Mouse (Mus musculus) left cerebral cortex, postnatal 14 days (tissue): ENCODE measurements around the gene Irf2bpl. TPM values are rescaled to one million over a fixed set of nuclear protein-coding genes. Genes with fewer than 3 reads are reported as not detected.
A peak's percentile ranks its signal among the peaks of the same experiment; 100 is the strongest.

Experiments
- DNase-seq, 2 experiments: peaks; one replicate each; pipeline ENCODE4 v3.0.0; 2021 to 2022; ENCODE audit warnings: low spot score in 2 of 2, mixed read lengths in 1 of 2
- intact Hi-C: fragments of 180-260 bp; cut with DNase I; formaldehyde crosslinking; loops from one replicate; pipeline ENCODE4 v1.15.1; 2025
- total RNA-seq, 2 experiments: library from RNA; stranded (reverse); gene quantifications; 2 replicates each; pipeline ENCODE4 v1.2.3; 2021

Gene Irf2bpl
- total RNA-seq, 2 experiments from 2014 or later = 74.0 to 78.2 TPM

GRCm38 (mm10) chr12:86903828-86904806, 19.5 kb upstream of the Irf2bpl start:
- intact Hi-C loops = no loop called here
- no peak for DNase-seq

GRCm38 (mm10) chr12:86899461-86900179, 15.0 kb upstream of the Irf2bpl start:
- intact Hi-C loops = no loop called here
- no peak for DNase-seq

DNA sequence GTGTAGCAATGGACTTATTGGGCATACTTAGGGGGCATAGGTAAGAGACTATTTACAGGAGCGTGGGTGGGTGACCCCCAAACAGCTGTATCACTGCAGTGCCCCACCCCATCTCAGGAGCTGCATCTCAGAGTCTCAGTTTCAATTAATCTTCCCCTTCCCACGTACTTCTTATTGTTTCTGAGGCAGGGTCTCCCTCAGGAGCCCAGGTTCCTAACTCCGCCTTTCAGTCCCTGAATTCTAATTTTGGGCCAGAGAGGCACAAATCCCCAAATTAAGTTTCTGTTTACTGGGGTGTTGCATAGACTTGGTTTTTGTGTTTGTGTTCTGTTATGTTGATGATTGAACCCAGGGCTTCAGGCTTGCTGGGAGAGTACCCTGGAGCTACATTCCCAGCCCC, 13.8 kb upstream of the Irf2bpl start:
- DNase-seq = no peak
- intact Hi-C loops = no loop called here

- intact Hi-C loops = no loop called here
- no peak for DNase-seq
Measured at GRCm38 (mm10) chr12:86897769-86898273, 13.2 kb upstream of the Irf2bpl start.

- no peak for DNase-seq
- intact Hi-C loops = no loop called here
Measured at GRCm38 (mm10) chr12:86896921-86897512, 12.4 kb upstream of the Irf2bpl start.

GRCm38 (mm10) chr12:86896441-86896890, 11.9 kb upstream of the Irf2bpl start:
- intact Hi-C loops = no loop called here
- DNase-seq = peak in 1 of 2 experiments; percentile 84

- intact Hi-C loops = no loop called here
- DNase-seq = no peak
Measured at GRCm38 (mm10) chr12:86895703-86896409, 11.3 kb upstream of the Irf2bpl start.

DNA sequence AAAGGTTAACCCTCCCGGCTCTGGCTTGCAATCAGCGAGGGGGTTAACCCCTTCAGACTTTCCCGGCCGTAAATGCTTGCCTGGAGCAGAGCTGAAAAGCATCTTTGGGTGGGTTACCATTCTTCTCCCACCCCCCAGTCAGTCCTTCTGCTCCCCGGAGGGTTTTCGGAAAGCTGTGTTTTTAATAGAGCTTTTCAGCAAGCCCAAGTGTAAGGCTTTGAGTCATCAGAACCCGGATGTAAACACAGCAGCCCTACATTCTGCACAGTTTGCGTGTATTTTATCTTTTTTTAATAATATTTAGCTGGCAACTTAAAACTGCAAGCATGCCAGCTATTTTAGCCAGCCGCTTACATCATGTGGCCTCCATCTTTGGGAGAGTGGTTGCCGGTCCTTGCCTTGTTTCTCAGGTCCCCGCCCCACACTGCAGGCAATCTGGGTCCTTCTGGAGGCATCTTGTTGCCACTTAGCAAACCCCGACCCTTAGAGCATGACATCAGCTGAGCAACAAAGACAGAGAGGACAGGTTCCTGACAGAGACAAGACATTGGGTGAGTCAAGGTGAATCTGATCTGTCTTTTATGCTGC, 10.3 kb upstream of the Irf2bpl start:
- intact Hi-C loops = no loop called here
- no peak for DNase-seq

- peak; percentile 99 to 100 for DNase-seq
- intact Hi-C loops = no loop called here
Measured at GRCm38 (mm10) chr12:86894184-86894839, 9.7 kb upstream of the Irf2bpl start.

DNA sequence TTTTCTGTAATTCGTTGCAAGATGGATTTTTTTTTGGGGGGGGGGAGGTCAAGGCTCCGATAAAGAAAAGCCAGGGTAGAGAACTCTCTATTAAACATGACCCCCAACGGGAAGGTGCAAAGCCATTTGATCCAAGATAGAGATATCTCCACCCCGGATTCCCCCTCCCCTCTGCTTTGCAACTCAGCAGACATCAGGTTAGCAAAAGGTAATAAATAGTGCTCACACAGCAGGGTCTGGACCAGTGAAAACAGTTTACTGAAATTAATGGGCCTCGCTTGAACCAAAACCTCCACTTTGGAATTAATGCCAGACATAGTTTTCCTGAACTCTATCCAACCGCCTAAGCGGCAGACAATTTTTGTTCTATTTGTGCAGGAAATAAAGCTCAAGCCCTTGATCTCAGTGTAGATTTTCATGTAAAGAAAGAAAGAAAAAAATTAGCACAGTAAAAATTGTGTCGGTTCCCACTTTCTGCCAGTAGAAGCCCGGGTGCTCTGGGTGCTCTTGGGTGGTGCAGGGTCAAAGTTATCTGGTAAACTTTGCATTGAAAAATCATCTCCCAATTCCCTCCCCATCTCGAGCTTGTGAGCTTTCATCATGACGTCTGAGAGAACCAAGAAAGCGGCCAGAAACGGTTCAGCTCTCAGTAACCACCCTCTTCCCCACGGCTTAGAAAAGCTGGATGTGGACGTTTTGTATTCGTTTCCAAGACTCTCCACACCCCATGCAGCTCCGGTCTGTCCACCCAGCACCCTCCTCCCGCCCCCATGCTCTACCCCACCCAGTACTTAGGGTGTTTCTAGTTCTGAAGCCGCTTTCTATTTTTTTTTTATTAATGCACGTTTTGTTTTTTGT, 9.0 kb upstream of the Irf2bpl start:
- intact Hi-C loops = no loop called here
- DNase-seq = peak in 1 of 2 experiments; percentile 77

- no peak for DNase-seq
Measured at GRCm38 (mm10) chr12:86892711-86893311, 8.2 kb upstream of the Irf2bpl start.

GRCm38 (mm10) chr12:86891786-86892702, 7.4 kb upstream of the Irf2bpl start:
- intact Hi-C loops = no loop called here
- DNase-seq = peak; percentile 66 to 67

More at GRCm38 (mm10) chr12:86892711-86893311, 8.2 kb upstream of the Irf2bpl start:
- intact Hi-C loops = no loop called here

GRCm38 (mm10) chr12:86891454-86891785, 6.8 kb upstream of the Irf2bpl start:
- intact Hi-C loops = no loop called here

DNA sequence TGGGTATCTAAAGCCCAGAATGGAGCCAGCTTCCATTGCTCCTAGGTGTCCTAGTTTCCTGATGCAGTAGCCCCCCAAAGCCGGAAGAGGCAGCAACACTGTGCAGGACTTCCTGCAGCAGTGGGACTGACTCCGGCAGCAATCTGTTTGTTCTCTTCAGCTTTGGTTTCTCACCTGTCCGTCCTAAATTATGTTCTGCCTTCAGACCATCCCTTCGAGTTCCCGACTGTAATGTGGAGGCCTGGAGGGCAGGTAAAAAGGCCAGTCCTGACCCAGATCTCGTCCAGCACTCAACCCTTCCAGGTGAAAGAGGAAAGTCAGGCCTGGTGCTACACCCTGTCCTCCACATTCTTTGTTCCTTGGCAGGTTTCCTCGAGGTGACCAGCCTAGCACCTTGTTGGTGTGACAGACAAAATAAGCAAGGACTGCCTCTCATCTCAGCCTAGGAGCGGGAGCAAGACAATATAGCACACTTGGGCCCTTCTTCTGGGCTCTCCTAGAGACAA, 6.3 kb upstream of the Irf2bpl start:
- DNase-seq = peak in 1 of 2 experiments; percentile 71
- intact Hi-C loops = no loop called here

More at GRCm38 (mm10) chr12:86891454-86891785, 6.8 kb upstream of the Irf2bpl start:
- DNase-seq = no peak

DNA sequence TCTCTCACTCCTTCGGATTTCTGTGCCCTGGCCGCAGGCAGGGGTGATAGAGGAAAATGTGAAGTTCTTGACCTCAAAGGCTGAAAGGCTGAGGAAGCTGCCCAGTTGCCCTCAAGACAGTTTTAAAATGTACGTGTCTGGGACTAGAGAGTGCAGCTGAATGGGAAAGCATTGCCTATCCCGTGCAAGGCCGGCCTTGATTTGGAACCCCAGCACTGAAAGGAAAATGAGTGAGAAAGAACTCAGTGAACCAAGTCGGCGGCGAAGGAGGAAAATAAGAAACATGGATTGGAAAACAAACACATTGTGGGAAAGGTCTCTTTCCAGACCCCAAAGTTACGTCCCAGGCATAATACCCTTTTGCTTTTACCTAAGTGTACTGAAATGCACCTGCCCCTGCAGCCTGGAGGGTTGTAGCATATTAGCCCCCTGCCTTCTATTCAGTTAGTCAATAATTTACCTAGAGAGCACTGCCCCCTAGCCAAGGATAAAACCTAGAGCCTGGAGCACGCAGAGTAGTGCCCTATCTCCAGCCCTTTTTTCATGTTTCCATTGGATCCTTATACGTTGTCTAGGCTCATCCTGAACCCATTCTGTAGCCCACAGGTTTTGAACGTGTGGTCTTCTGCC, 5.6 kb upstream of the Irf2bpl start:
- intact Hi-C loops = no loop called here
- DNase-seq = no peak
